Mouse (Mus musculus) myocyte (in vitro differentiated cells): ENCODE data around the gene Col4a1. TPM values are rescaled to one million over a fixed set of nuclear protein-coding genes. Genes with fewer than 3 reads are reported as not detected.

Source experiments
- H3K27me3 ChIP-seq: one replicate; pipeline ENCODE4 v1.6.1; 2011; ENCODE audit not compliant: control insufficient read depth, insufficient read depth, insufficient read length
- H3K36me3 ChIP-seq: one replicate; pipeline ENCODE4 v1.6.1; 2011; ENCODE audit not compliant: control insufficient read depth, insufficient read depth
- H3K4me2 ChIP-seq: one replicate; pipeline ENCODE4 v1.6.1; 2011; ENCODE audit warnings: low read depth, control low read depth
- H3K4me3 ChIP-seq: one replicate; pipeline ENCODE4 v1.5.1; 2011; ENCODE audit warnings: mild to moderate bottlenecking, control low read depth, moderate library complexity
- H3K79me2 ChIP-seq: one replicate; pipeline ENCODE4 v1.6.1; 2011; ENCODE audit not compliant: control insufficient read depth, insufficient read depth
- H3ac ChIP-seq: one replicate; pipeline ENCODE4 v1.6.1; 2011; ENCODE audit not compliant: control insufficient read depth, insufficient read length
- CEBPB ChIP-seq: IDR thresholded peaks from 2 replicates; pipeline ENCODE4 v1.6.1; 2011; ENCODE audit warnings: mild to moderate bottlenecking, moderate library complexity; ENCODE audit not compliant: poor library complexity, insufficient read depth, severe bottlenecking
- E2F4 ChIP-seq: IDR thresholded peaks from one replicate; pipeline ENCODE4 v1.6.1; 2011; ENCODE audit warnings: mild to moderate bottlenecking, control low read depth, moderate library complexity; ENCODE audit not compliant: insufficient read depth
- MAX ChIP-seq: IDR thresholded peaks from one replicate; pipeline ENCODE4 v1.6.1; 2011; ENCODE audit warnings: low read depth, mild to moderate bottlenecking, control low read depth
- MYOD1 ChIP-seq, 3 experiments: IDR thresholded peaks; one replicate each; pipeline ENCODE4 v1.6.1; 2011; ENCODE audit warnings: control low read depth in 2 of 3, low read depth in 2 of 3, mild to moderate bottlenecking in 2 of 3, moderate library complexity in 1 of 3; ENCODE audit not compliant: insufficient read length in 2 of 3, control insufficient read depth in 1 of 3
- MYOG ChIP-seq, 3 experiments: IDR thresholded peaks; one replicate each; pipeline ENCODE4 v1.6.1; 2011; ENCODE audit warnings: control low read depth in 2 of 3, low read depth in 2 of 3, mild to moderate bottlenecking in 2 of 3; ENCODE audit not compliant: insufficient read length in 2 of 3, control insufficient read depth in 1 of 3, insufficient read depth in 1 of 3
- POLR2A ChIP-seq: IDR thresholded peaks from one replicate; pipeline ENCODE4 v1.6.1; 2011; ENCODE audit warnings: low read depth, mild to moderate bottlenecking, control low read depth, moderate library complexity; ENCODE audit not compliant: insufficient read length
- POLR2AphosphoS2 ChIP-seq: IDR thresholded peaks from one replicate; pipeline ENCODE4 v1.6.1; 2011; ENCODE audit warnings: low read depth, control low read depth; ENCODE audit not compliant: insufficient read length
- REST ChIP-seq: IDR thresholded peaks from one replicate; pipeline ENCODE4 v1.6.1; 2011; ENCODE audit warnings: mild to moderate bottlenecking, control low read depth, moderate library complexity; ENCODE audit not compliant: insufficient read depth, insufficient read length
- SRF ChIP-seq: IDR thresholded peaks from one replicate; pipeline ENCODE4 v1.6.1; 2011; ENCODE audit warnings: low read depth; ENCODE audit not compliant: control insufficient read depth, insufficient read length
- TCF12 ChIP-seq: IDR thresholded peaks from one replicate; pipeline ENCODE4 v1.6.1; 2011; ENCODE audit warnings: mild to moderate bottlenecking, control low read depth; ENCODE audit not compliant: poor library complexity, insufficient read depth, severe bottlenecking
- TCF3 ChIP-seq: IDR thresholded peaks from one replicate; pipeline ENCODE4 v1.6.1; 2011; ENCODE audit warnings: low read depth, control low read depth; ENCODE audit not compliant: insufficient read length
- USF1 ChIP-seq: IDR thresholded peaks from one replicate; pipeline ENCODE4 v1.6.1; 2011; ENCODE audit warnings: low read depth, mild to moderate bottlenecking, control low read depth, moderate library complexity
- polyA plus RNA-seq: library from polyadenylated mRNA; unstranded; fragments of >200 nt; fragmentation: generic; extraction: Trizol; gene quantifications from one replicate; pipeline ENCODE4 v1.2.1, GENCODE M21; 2012; ENCODE audit warnings: missing spikeins

Col4a1 gene
- polyA plus RNA-seq, 1 experiment, result 34.8 TPM

DNA sequence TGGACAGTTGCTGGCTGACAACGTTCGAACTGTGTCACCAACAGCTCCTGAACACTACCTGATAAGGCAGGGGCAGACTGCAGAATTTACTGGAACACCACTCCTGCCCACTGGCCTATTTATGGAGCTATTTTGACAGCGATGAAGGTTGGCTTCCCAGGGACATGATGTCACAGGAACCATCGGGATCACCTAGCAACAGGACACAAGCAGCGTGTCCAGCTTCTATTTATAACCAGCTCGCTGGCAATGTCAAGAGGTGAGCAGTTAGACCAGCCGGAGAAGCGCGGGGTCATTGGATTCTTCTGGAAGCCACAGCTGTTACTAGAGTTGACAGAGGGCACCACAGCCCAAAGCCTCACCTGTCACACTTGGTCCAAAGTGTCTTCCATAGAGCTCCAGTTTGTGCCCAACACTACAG lies 129.0 kb downstream of the Col4a1 start:
- no peak for TF ChIP-seq REST
- TF ChIP-seq TCF12, result peak; percentile 37
- TF ChIP-seq POLR2AphosphoS2, result no peak
- peak; percentile 38 for TF ChIP-seq TCF3
- no peak for TF ChIP-seq SRF
- no peak for TF ChIP-seq CEBPB
- no peak for TF ChIP-seq MAX
- TF ChIP-seq E2F4, result no peak
- TF ChIP-seq USF1, result no peak
- peak in 2 of 3 experiments; percentile 74 to 83 for TF ChIP-seq MYOG (IDR thresholded peaks at IDR 0.05; ENCODE audit: control insufficient read depth in 1 of 3, insufficient read depth in 1 of 3, insufficient read length in 2 of 3, low read depth in 2 of 3)
- TF ChIP-seq POLR2A, result no peak
- TF ChIP-seq MYOD1 (IDR thresholded peaks at IDR 0.05; ENCODE audit: control insufficient read depth in 1 of 3, insufficient read length in 2 of 3, low read depth in 2 of 3), result peak; percentile 69 to 85 (median 75)
- H3K36me3 ChIP-seq, result no peaks in the 10 kb centered on the region
- H3K79me2 ChIP-seq, result no peaks in the 10 kb centered on the region
- H3K4me2 ChIP-seq, result no peak overlapping the region
- H3ac ChIP-seq, result no peak overlapping the region
- no peak overlapping the region for H3K4me3 ChIP-seq
- peaks cover 37% of the 10 kb centered on the region for H3K27me3 ChIP-seq

DNA sequence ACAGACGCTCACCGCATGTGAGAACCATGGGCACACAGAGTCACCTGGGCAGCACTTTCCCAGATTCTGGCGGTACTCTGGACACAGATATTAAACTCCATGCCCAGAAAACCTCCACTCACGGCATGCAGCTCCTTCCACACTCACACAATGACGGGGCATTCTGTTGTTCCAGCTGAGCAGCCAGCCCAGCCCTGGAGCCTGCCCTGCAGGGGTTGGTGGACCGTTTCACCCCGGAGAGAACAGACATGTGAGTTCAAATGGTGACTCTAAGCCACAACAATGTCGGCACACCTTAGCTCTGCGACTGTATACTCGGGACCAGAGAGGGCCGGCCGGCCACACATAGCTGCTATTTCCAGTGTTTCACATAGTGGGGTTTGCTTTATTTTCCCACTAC lies 130.0 kb downstream of the Col4a1 start:
- H3K79me2 ChIP-seq, result no peaks in the 10 kb centered on the region
- TF ChIP-seq TCF12, result no peak
- no peak for TF ChIP-seq MYOD1 (IDR thresholded peaks at IDR 0.05; ENCODE audit: control insufficient read depth in 1 of 3, insufficient read length in 2 of 3, low read depth in 2 of 3)
- TF ChIP-seq MYOG (IDR thresholded peaks at IDR 0.05; ENCODE audit: control insufficient read depth in 1 of 3, insufficient read depth in 1 of 3, insufficient read length in 2 of 3, low read depth in 2 of 3), result no peak
- TF ChIP-seq MAX, result no peak
- TF ChIP-seq POLR2AphosphoS2, result no peak

DNA sequence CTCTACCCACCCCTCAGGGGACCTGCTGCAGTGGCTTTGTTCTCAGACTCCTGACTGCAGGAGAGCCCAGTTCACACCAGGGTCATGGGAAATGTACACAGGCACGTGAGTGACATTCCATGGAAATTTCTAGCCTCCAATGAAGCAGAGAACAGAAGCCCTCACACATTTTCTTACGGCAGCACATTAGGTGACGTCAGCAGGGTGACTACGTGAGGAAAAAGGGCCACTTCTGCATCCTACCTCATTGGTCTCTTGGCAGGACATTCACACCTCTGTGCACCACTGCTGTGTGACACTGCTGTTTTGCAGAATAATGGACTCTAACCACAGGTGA lies 130.5 kb downstream of the Col4a1 start:
- H3ac ChIP-seq, result no peak overlapping the region
- no peak for TF ChIP-seq TCF12
- H3K4me2 ChIP-seq, result no peak overlapping the region
- H3K36me3 ChIP-seq, result no peaks in the 10 kb centered on the region
- H3K4me3 ChIP-seq, result no peak overlapping the region
- peaks cover 38% of the 10 kb centered on the region for H3K27me3 ChIP-seq
- H3K79me2 ChIP-seq, result no peaks in the 10 kb centered on the region

More for the DNA sequence above, 130.0 kb downstream of the Col4a1 start:
- Histone ChIP-seq H3ac (no peak overlapping the region), H3K36me3 (no peaks in the 10 kb centered on the region), H3K4me2 (no peak overlapping the region), H3K27me3 (peaks cover 34% of the 10 kb centered on the region), H3K4me3 (no peak overlapping the region)

DNA sequence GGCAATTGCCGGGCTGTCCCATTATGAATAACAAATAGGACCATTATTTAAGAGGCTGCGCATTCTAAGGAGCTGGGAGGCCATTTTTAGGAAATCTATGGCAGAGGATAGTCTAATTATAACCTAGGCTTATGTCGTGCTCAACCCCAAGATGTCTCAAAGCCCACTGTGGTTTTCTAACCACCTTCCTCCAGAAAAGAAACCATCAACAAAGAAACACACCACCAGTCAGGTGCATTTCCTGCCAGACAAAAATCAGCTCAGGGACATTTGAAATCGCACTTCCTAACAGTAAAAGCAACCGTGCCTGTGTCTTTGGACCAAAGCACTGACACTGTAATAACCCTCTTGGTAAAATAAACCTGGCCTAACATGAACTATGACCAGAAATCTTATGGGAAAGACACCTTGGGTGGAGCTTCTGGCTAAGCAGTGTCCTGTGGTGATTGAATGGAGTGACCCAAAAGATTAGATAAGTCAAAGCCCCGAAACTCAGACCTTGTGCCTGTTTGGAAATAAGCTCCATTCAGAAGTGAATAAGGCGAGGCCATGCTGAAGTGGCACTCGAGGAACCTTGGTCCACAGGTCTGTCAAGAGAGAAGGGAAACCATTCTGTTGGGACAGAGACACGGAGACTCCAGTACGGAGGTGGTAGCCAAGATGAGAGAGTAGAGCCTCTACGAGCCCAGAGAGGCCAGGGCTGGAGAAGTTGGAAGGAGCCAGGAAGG lies 131.0 kb downstream of the Col4a1 start:
- no peak for TF ChIP-seq REST
- no peak for TF ChIP-seq MYOD1 (IDR thresholded peaks at IDR 0.05; ENCODE audit: control insufficient read depth in 1 of 3, insufficient read length in 2 of 3, low read depth in 2 of 3)
- TF ChIP-seq POLR2A, result no peak
- TF ChIP-seq USF1, result no peak
- no peak for TF ChIP-seq MYOG (IDR thresholded peaks at IDR 0.05; ENCODE audit: control insufficient read depth in 1 of 3, insufficient read depth in 1 of 3, insufficient read length in 2 of 3, low read depth in 2 of 3)
- no peak for TF ChIP-seq TCF3
- TF ChIP-seq SRF, result no peak
- TF ChIP-seq E2F4, result no peak
- no peak for TF ChIP-seq POLR2AphosphoS2
- no peak for TF ChIP-seq CEBPB
- no peak for TF ChIP-seq MAX
- no peak for TF ChIP-seq TCF12
- H3K4me3 ChIP-seq, result no peak overlapping the region
- H3K4me2 ChIP-seq, result no peak overlapping the region
- H3K36me3 ChIP-seq, result no peaks in the 10 kb centered on the region
- peaks cover 43% of the 10 kb centered on the region for H3K27me3 ChIP-seq
- H3ac ChIP-seq, result no peak overlapping the region
- H3K79me2 ChIP-seq, result no peaks in the 10 kb centered on the region

DNA sequence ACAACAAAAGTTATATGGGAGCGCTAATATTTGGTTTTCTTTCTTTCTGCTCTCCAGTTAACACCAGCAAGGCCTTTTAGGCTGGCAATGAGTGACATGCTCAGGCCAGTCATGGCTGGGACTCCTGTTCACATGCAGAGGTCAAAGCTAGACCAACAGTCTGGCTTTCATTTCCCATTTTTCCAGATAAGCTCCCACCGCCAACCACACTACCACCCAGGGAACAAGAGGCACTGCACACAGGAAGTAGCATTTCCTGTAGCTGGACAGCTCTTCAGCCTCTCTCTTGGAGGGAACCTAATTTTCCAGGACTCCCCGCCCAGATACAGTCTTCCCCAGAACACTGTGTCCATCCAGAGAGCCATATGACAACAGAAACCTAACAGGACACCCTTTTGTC lies 132.8 kb downstream of the Col4a1 start:
- H3K4me3 ChIP-seq, result no peak overlapping the region
- no peak overlapping the region for H3ac ChIP-seq
- no peaks in the 10 kb centered on the region for H3K79me2 ChIP-seq
- no peak overlapping the region for H3K4me2 ChIP-seq
- no peaks in the 10 kb centered on the region for H3K36me3 ChIP-seq
- peaks cover 46% of the 10 kb centered on the region for H3K27me3 ChIP-seq
- TF ChIP-seq REST (no peak), TCF12 (no peak), SRF (no peak), CEBPB (no peak), MYOD1 (IDR thresholded peaks at IDR 0.05; ENCODE audit: control insufficient read depth in 1 of 3, insufficient read length in 2 of 3, low read depth in 2 of 3) (no peak), E2F4 (no peak), TCF3 (no peak), MAX (no peak), USF1 (no peak), MYOG (IDR thresholded peaks at IDR 0.05; ENCODE audit: control insufficient read depth in 1 of 3, insufficient read depth in 1 of 3, insufficient read length in 2 of 3, low read depth in 2 of 3) (no peak), POLR2A (no peak), POLR2AphosphoS2 (no peak)
